Mouse (Mus musculus) lung, embryonic 15.5 days (tissue): Measurements from ENCODE around the gene Fap. TPM values are rescaled to one million over a fixed set of nuclear protein-coding genes. Genes with fewer than 3 reads are reported as not detected.

ENCODE experiments used
- ATAC-seq: fragments of 200-750 bp; cut with Nextera tagmentation; 2 replicates; pipeline ENCODE4 v1.8.0; 2017; ENCODE audit warnings: moderate number of reproducible peaks, borderline replicate concordance; ENCODE audit not compliant: low FRiP score, low TSS enrichment; ENCODE audit errors: extremely low read depth
- H3K27ac ChIP-seq: fragments of 300-500 bp; sonication (generic); 2 replicates; pipeline ENCODE4 v1.5.1; 2015; ENCODE audit warnings: moderate library complexity, mild to moderate bottlenecking, inconsistent platforms
- H3K27me3 ChIP-seq: fragments of 300-500 bp; sonication (generic); 2 replicates; pipeline ENCODE4 v1.6.1; 2015; ENCODE audit warnings: inconsistent platforms
- H3K36me3 ChIP-seq: fragments of 300-500 bp; sonication (generic); 2 replicates; pipeline ENCODE4 v1.6.1; 2015; ENCODE audit warnings: inconsistent platforms
- H3K4me1 ChIP-seq: fragments of 300-500 bp; sonication (generic); 2 replicates; pipeline ENCODE4 v1.6.1; 2015; ENCODE audit warnings: inconsistent platforms
- H3K4me2 ChIP-seq: fragments of 300-500 bp; sonication (generic); 2 replicates; pipeline ENCODE4 v1.6.1; 2015; ENCODE audit warnings: inconsistent platforms, mild to moderate bottlenecking, moderate library complexity
- H3K4me3 ChIP-seq: fragments of 300-500 bp; sonication (generic); 2 replicates; pipeline ENCODE4 v1.5.1; 2015; ENCODE audit warnings: mild to moderate bottlenecking, inconsistent platforms
- H3K9ac ChIP-seq: fragments of 300-500 bp; sonication (generic); 2 replicates; pipeline ENCODE4 v1.6.1; 2015; ENCODE audit warnings: inconsistent platforms
- H3K9me3 ChIP-seq: fragments of 300-500 bp; sonication (generic); 2 replicates; pipeline ENCODE4 v1.6.1; 2016; ENCODE audit warnings: inconsistent platforms
- WGBS: fragments of 180-500 bp; shearing (Covaris S2); methylation state at CpG from one replicate; pipeline ENCODE4 v1.1.7; 2015; 5-methylcytosine and 5-hydroxymethylcytosine counted together
- polyA plus RNA-seq: library from polyadenylated mRNA; unstranded; fragments of >200 nt; fragmentation: Nextera tagmentation; extraction: Ambion mirVana; gene quantifications from 2 replicates; pipeline ENCODE4 v1.2.1, GENCODE M21; 2015

The Fap gene
- polyA plus RNA-seq, 1 experiment from 2014 or later, result 2.8 TPM

- Histone ChIP-seq H3K9ac (no peak overlapping the region), H3K36me3 (no peaks in the 10 kb centered on the region), H3K4me1 (no peaks in the 10 kb centered on the region), H3K9me3 (no peaks in the 10 kb centered on the region), H3K27me3 (no peaks in the 10 kb centered on the region), H3K4me3 (no peak overlapping the region), H3K4me2 (no peak overlapping the region), H3K27ac (no peak overlapping the region)
- no peak for ATAC-seq
- WGBS, result 75% methylated on average over 11 of the region's 11 CpGs
Measured at GRCm38 (mm10) chr2:62454991-62455390, 118.9 kb downstream of the Fap start.

GRCm38 (mm10) chr2:62454033-62454432 is 119.8 kb downstream of the Fap start:
- Histone ChIP-seq H3K27ac (no peak overlapping the region), H3K4me2 (no peak overlapping the region), H3K4me3 (no peak overlapping the region), H3K36me3 (no peaks in the 10 kb centered on the region), H3K4me1 (no peaks in the 10 kb centered on the region), H3K27me3 (no peaks in the 10 kb centered on the region), H3K9ac (no peak overlapping the region), H3K9me3 (no peaks in the 10 kb centered on the region)
- WGBS, result 75% methylated on average over 6 of the region's 6 CpGs
- no peak for ATAC-seq

Other genes starting within 250 kb of the Fap start
- 26.8 and 31.2 TPM in 2 replicates for gene Dpp4, start 161.8 kb downstream of the Fap start, polyA plus RNA-seq
- 0.24 TPM in 1 of 2 replicates, not detected in the other for gene Gcg, start 90.4 kb downstream of the Fap start, polyA plus RNA-seq
- 1.8 and 2.5 TPM in 2 replicates for gene Ifih1, start 72.2 kb upstream of the Fap start, polyA plus RNA-seq
- 5.2 and 6.8 TPM in 2 replicates for gene Gca, start 90.2 kb upstream of the Fap start, polyA plus RNA-seq